Mouse (Mus musculus) WW6 (cell line): Measurements from ENCODE around the gene Acbd4.
A peak's percentile ranks its signal among the peaks of the same experiment; 100 is the strongest.

Experiments
- DNase-seq: peaks from one replicate; pipeline ENCODE4 v3.0.0-alpha.2; 2013; ENCODE audit warnings: low read depth, low spot score

Gene Acbd4

DNA sequence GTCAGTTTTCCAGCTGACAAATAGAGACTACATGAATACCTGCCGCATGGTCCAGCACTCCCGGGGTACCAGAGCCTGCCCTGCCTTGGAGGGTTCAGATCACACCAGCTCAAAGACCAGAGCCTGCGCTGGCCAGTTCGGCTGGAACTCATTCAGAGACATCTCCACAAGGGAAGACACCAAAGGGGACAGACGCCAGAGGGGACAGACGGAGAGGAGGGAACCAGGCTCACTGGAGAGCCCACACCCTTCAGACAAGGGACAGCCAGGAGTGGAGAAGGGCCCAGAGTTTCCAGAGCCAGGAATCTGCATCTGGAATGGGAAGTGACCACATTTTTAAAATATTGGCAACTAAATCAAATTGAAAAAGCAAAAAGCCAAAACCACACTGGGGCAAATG, 19.9 kb upstream of the Acbd4 start:
- no peak for DNase-seq

DNA sequence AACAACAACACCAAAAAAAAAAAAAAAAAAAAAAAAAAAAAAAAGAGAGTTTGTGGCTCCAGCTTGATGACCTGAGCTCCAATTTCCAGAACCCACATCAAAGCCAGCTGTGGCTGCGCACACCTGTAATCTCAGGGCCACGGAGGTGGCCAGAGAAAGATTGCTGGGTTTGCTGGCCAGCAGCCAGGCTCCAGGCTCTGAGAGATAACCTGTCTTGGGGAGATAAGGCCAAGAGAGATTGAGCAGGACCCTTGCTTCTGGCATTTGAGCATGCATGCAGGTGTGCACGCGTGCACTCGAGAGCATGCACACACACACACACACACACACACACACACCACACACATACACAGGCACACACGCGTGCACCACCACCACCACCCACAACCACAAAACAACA, 8.2 kb upstream of the Acbd4 start:
- DNase-seq, result no peak

DNA sequence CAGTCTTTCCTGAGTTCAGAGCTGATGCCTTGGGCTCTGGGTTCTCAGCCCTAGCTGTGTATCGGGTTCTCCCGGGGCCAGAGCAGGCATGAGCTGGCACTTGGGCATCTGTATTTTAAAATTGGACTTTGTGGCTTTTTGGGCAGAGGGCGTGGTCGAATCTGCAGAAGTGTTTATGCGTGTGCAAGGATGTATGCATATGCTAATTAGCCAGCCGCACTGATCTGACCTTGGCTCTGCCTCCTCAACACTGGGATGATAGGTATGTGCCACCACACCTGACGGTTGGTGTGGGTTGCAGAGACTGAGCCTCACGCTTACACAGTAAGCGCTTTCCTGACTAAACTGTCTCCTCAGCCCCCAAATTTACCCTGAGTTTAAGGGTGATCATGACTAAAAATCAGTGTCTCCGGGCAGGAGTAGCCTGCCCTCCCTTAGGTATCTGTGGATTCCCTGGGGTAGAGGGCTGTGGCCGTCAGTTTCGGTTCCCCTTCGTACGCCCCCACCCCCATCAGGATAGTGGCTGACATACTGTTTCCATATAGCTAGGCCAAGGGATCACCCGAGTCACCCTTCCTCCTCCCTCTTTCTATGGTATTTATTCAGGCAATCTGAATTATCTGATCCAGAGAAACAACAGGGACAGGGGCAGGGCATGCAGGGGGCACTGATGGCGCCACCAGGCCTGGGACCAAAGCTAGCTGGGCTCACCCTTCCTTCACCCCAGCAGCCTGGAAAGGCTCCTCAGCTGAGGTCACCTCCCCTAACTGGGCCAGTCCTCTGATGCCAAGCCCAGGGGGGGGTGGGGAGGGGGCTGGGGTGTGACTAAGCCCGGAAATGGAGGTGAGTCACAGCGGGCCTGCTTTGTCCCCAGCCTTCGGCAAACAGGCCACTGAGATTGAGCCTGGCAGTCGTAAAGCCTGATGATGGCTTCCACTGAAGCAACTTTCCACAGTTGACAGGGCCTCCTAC, 7.3 kb upstream of the Acbd4 start:
- no peak for DNase-seq

DNA sequence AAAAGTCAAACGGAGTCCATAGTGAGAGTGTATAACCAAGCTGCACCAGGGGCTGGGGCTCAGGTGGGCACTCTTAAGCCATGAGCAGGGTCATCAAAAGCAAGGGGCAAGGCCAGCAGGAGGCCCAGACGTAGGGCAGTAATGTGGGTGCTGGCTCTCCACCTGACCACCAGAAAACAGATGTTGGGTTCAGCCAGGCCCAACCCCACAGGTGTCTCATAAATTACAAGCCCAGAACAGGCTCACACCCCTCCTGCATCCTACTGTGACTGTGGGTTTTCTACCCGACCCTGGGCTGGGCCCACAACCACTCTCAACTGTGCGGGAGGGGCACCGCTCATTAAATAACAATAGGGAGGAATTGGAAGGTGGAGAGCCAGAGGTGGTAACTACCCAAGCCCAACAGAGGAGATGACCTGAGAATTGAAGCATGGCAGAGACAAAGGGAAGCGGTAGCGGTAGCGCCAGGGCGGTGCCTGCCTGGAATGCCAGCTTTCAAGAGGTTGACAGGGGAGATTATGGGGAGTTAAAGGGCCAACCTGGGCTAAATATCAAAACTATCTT, 6.3 kb upstream of the Acbd4 start:
- no peak for DNase-seq

DNA sequence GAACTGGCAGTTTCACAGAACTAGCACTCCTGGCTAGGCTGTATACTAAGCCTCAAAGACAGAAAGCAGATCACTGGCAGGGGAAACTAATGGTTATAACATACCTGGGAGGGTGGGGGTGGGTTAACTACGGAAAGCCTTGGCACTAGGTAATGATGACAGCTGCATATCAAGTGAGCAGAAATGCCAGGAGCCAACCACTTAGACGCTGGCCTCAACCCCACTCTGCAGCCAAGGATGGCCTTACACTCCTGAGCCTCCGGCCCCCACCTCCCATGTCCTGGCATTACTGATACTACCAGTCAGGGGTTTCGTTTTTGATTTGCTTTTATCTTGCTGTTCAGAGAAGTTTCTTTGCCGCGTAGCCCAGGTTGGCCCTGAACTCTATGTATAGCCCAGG, 5.7 kb upstream of the Acbd4 start:
- no peak for DNase-seq

DNA sequence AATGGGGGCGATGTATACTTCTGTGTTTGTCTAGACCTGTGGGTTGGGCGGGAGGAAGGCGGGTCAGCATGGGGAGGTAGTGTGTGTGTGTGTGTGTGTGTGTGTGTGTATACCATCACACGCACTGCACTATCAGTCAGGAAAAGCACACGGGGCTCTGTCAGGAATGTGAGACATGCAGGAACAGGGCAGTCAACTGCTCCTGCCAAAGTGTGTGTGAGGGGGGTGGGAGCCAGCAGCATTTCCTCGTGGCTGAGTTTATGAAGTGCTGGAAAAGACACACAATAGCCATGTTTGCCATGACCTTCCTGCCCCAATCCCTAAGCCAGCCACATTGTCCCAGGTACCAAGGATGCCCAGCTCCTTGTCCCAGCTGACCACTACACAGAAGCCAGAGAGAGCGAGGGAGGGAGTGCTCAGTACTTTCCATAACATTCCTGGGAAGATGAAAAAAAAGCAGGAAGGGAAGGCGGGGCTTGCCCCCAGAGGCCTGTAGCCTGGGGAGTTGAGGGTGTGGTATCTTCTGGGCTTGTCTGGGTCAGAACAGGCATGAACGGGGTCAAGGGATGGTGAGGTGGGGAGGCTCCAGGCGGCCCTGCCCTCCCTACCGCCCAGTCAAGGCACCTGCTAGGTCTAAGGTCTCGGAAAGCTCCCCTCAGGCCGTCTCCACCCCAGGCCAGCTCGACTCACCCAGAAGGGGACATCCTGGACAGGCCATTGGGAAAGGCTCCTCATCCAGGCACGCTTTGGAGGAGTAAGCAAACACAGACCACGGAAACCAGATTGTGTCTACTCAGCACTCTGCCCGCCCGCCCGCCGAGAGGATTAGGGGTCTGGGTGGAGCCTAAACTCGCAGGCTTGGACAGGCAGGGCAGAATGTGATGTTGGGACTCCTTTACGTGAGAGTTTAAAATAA, 4.2 kb upstream of the Acbd4 start:
- DNase-seq, result no peak

DNA sequence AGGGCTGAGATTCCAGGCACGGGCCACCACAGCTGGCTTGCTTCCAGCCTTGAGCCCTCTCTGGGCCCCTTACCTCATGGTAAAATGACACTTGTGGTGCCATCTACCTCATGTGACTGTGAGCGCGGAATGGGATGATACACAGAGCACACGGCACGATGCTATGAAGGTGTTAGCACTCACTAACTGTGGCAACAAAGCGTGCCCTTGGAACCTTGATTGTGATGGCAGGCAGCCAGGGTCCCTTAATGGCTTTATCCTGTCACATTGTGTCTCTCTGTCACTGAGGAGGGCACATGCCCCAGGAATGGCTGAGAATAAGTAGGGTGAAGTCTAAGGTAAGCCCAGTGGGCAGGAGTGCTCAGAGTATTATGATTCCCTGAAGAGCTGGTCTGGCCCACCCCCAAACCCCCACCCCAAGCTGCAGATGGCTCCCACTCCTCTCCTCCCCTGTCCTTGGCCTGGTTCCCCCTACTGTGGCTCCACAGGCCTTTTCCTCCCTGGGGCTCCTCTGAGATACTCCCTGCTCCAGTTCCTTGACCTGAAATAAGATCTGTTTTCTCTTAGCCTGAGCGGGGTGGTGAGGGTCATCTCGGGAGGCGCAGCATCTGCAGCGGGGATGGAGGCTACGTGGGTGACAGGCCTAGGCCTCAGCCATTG, 2.8 kb upstream of the Acbd4 start:
- DNase-seq, result no peak

DNA sequence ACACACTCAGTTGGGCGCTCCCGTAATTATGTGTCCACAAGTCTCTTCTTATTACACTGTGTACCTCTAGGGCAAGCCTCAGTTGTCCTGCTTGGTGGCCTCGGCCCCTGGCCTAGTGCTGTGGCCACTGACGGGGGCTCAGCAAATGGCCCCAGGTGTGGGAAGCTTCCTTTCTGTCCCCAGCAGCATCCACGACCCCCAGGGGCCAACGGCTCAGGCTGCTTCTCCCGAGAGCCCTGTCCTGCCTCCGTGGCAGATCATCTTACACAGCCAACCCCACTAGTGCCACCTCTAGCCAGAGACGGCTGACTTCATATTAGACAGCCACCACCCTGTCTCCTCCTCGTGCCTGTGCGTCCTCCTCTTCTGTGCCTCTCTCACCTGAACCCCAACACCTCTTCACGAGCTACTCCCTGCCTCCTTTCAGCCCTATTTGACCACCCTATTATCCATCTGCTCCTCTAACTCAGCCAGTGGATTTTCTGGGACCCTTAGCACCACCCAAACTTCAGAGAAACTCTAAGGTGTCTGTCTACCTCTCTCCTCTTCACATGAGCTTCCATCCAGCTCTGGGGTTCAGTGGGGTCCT, 2.0 kb upstream of the Acbd4 start:
- no peak for DNase-seq

DNA sequence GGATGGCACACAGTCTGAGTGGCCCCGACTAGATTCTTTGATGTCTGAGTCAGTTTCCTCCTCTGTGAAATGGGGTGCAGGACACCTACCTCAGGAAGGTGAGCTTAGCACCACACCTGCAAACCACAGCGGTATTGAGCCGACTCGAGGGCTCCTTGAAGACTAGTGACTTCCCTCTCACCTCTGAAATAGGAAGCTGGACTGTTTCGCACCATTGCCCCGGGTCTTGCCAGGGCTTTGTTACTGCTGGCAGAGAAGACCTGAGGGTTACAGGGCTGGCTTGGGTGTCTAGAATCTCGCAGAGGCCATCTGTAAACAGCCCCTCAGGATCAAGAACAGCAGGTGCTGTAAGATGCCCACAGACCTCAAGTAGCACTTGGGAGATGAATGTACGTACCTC, 1.1 kb upstream of the Acbd4 start:
- DNase-seq, result no peak

DNA sequence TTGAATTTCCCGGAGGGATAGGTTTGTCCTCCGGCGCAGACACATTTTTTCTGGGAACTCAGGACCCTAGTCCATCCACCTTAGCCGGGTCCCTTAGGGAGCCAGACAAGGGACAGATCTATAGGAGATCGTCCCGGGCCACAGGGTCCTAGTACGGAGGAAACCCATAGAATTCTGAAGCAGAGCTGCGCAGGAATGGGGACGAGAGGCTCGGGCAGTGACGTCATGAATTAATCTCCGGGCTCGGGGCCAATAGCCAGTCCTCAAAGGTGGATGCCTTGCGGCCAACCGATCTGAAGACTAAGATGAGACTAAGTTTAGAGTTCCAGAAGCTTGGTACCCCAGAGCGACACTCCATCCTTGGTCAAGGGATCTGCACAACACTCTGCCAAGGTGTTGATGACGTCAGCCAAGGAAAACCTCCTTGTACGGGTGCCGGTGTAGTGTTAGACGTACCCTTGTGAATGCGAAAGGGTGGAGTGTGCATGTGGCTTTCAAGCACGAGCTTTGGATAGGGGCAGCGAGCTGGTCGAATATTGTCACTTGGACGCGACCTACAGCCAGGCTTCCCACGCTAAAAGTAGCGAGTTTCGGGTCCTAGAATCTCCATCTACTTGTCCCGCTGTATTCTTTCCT, 502 bp downstream of the Acbd4 start:
- no peak for DNase-seq

DNA sequence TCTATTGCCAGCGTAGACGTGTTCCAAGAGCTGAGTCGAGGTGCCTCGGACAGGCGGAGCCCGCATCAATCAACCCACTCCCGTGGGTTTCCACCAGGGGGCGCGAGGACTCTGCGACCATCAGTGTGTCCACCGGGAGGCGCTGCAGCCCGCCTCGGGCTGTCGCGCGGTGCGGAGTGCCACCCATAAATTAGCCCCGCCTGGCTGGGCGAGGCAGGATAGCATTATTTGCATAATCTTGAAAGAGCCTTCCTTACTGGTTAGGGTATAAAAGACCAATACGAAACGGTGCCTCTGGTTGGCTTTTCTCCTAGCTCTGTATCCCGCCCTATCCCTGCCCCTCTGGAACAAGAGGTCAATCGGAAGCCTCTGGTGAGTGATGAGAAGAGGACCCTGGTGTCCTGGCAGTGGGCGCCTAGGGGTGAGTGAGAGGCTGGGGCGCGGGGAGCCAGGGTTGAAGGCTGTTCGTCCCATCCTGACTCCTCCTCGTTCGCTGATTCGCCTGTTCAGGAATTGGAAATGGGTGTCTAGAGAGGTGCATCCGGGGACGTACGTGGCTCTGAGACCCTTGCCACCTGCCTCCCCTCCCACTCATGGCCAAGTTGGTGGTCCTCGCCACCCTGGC, 1.4 kb downstream of the Acbd4 start:
- peak; percentile 98 for DNase-seq

DNA sequence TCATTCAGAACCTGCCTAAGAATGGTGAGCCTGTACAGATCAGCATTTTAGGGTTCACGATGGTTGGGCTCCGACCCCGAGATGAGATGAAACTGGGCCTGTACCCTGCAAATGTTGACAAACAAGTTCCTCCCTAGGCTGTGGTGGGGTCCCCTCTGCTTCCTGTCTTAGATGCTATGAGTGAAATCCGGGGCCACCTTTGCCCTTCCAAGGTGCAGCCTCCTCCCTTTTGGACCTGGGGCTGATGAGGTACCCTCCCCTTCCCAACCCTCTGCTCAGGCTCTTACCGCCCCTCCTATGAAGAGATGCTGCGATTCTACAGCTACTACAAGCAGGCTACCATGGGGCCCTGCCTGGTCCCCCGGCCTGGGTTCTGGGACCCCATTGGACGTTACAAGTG, 2.1 kb downstream of the Acbd4 start:
- no peak for DNase-seq

DNA sequence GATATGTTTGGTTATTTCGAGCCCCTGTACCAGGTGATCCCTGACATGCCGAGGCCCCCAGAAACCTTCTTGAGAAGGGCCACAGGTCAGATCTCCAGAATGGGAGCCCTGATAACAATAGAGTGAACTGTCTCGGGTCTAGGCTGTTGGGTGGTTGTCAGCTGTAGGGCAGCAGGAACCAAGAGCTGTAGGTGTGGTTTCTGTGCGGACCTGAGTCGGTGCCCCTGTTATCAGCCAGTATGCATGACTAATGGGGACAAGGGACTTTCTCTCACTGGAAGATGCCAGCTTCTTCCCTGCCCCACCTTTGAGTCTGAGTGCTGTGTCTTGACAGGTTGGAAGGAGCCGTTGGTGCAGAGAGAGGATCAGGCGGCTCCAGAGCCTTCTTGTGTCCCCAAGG, 3.0 kb downstream of the Acbd4 start:
- DNase-seq, result no peak

DNA sequence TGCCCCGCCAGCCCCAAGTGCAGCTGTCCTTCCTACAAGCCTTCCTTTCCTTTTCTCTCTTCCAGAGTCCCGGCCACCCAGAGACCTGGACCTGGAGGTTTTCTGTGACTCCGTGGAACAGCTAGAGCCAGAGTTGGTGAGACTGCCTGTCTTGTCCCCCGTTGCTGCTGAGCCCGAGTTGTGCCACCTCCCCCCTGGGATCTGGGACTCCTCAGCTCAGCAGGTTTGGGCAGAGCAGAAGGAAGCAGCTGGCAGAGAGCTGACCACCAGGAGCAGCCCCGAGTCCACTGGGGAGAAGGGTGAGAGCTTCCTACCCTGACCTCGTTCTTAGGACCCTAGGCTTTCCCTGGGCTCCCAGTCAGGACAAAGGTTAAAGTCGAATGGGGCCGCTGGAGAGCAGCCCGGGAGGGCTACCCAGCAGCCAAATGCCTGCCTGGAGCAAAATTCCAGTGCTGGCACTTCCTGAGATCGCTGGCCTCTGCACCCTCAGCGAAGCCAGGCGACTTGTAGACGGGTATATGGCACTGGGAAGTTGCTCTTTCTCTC, 3.8 kb downstream of the Acbd4 start:
- DNase-seq, result no peak

DNA sequence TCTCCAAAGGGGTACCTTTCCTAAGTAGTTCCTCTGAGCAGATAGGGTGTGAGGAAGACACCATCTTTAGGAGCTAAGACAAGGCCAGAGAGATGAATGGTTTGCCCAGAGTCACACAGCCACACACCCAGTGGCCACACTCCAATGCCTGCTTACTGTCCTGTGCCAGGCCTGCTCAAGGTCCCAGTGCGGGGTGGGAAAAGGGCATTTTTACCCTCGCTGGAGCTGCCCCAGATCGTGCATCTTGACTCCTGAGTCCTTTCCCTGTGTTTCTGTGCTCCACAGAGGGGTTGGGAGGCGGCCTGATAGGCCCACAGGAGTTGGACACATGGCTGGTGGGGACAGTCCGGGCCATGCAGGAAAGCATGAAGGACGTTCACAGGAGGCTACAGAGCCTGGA, 4.3 kb downstream of the Acbd4 start:
- no peak for DNase-seq

DNA sequence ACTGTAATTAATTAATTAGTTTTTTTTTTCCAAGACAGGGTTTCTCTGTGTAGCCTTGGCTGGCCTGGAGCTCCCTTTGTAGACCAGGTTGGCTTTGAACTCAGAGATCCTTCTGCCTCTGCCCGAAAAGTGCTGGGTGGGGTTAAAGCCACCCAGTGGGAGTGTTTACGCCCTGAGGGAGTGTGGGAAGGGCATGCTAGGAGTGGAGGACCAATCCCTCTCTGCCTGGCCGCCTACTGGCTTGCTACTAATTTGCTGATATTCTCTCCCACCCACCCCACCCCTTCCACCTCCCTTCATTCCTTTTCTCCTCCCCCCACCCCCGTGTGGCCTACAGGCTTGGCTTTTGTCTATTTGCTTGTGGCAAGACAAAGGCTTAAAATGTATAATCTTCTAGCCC, 4.9 kb downstream of the Acbd4 start:
- DNase-seq, result no peak

DNA sequence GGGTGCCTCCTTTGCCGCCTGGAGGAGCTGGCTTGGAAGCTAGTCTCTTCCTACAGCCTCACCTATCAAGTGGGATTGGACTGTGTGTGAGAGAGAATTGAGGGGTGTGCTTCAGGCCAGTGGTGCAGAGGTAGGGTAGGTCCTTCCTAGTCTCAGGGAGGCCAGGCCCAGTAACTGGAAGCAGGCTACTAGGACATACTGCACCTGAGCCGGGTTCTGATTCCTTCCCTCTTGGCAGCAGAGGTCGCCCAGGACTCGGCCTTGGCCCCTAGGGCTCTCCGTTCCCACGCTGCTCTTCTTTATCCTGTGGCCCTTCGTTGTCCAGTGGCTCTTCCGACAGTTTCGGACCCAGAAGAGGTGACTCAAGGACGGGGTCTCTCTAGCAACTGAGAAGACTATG, 9.8 kb downstream of the Acbd4 start:
- no peak for DNase-seq

DNA sequence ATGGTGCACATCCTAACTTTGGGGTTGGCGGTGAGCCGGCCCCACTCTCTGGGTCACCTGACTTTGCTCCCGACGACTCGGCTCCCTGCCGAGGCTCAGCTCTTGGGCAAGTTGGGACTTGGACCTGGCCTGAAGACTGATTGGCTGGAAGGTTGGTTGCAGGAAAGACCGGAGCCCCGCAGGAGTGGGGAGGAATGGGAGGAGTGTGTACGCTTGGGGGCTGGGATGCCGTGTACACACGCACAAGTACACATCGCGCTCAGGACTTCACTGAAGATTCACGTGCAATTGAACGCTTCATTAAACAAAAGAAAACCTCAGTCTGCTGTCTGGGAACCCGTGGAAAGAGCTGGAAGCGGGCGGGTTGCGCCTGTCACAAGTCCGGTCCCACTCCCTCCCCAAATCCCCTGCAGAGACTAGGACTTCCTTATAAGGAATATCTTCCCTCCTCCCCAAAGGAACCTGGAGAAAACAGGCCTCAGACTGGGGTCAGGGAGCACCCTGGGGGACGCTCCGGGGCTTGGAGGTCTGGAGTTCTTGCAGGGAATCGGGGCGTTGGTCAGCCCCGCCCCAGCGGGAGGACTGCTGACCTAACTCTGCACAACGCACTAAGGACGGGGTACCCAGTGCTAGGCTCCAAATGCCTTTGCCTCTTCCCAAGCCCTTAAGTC, 10.5 kb downstream of the Acbd4 start:
- peak; percentile 71 for DNase-seq

DNA sequence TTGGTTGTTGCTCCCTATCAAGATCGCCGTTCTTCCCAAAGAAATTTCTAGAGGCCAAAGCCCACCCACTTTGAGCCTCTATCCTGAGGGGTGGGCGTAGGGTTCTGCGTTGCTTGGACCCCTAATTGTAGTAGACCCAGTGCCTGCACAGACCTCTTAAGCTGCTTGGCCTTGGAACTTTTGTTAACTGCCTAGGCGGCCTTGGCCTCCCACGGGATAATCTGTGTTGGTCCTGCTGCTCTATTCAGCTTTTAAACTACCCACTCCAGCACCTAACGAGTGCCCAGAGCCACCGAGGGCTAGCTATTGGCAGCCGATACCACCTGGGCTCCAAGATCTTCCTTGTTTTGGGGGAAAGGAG, 11.1 kb downstream of the Acbd4 start:
- DNase-seq, result no peak

DNA sequence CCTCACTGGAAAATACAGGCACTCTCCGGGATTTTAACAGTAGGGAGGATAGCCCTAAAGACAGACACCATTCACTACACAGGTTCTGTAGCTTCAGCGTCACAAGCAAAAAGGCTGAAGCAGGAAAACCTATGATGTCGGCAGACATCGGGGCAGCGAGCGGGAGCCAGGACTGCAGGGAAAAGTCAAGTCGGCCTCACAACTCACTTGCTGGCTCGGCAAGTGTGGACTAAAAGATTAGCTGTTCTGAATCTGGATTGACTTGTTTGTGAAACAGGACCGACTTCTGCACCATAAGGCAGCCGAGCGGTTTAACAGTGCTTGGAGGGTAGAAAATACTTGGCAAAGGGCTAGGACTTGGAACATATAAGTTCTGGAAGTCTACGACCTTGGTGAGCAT, 11.5 kb downstream of the Acbd4 start:
- DNase-seq, result no peak
